15 mouse cellular contexts compared by ENCODE assay signal in genomic region chrX:137424259-137424658, GRCm38 (mm10).
DNase-seq lines count a peak whose midpoint lies in the region; ATAC-seq and TF ChIP-seq lines count a peak whose summit lies in the region.
"Had no signal": no experiment of that assay in that cellular context is flagged by ENCODE, and none has a peak within 500 bp of the region (broad histone marks: within the 10 kb centered on the region; RNA-seq: fewer than 3 reads in every experiment).

No protein-coding gene starts in this region.

- H3K4me2 ChIP-seq in liver, postnatal 0 days (ENCODE audit: low read depth, low read length), result no peak overlapping the region
- no peak overlapping the region for H3K4me2 ChIP-seq in liver, embryonic 11.5 days
- H3K4me2 ChIP-seq: liver, embryonic 15.5 days; midbrain, embryonic 13.5 days had no signal

- DNase-seq in cerebellum, postnatal 10 days, result peak; percentile 8 to 9
- DNase-seq in cerebellum, adult 9-11 months, result no peak
- no peak for DNase-seq in liver, postnatal 0 days
- no peak for DNase-seq in liver, embryonic 11.5 days (ENCODE audit: low spot score)
- peak; percentile 1 for DNase-seq in c-Kit-positive CD71-positive TER-119-negative erythroid progenitor cells, embryonic 14.5 days (ENCODE audit: low read depth)
- peak; percentile 2 for DNase-seq in retina, postnatal 1 day
- no peak for DNase-seq in thymus, postnatal 36 days
- DNase-seq in lung, postnatal 4 days, result no peak
- DNase-seq: B cell, adult 2 months; cerebellum, adult 18-20 months; heart, postnatal 14 days; kidney, postnatal 14 days; thymus, postnatal 4 days had no signal

- no peak overlapping the region for H3K27ac ChIP-seq in liver, postnatal 0 days (ENCODE audit: low read depth)
- no peak overlapping the region for H3K27ac ChIP-seq in liver, embryonic 11.5 days (ENCODE audit: low read depth, low read length)
- H3K27ac ChIP-seq: liver, embryonic 15.5 days; midbrain, embryonic 13.5 days had no signal

- no peaks in the 10 kb centered on the region for H3K27me3 ChIP-seq in liver, postnatal 0 days (ENCODE audit: insufficient read depth, low read length)
- H3K27me3 ChIP-seq in liver, embryonic 11.5 days (replicated peaks; ENCODE audit: control insufficient read depth, insufficient read depth, low read length), result no peaks in the 10 kb centered on the region
- H3K27me3 ChIP-seq: liver, embryonic 15.5 days; midbrain, embryonic 13.5 days had no signal

- no peak for ATAC-seq in liver, postnatal 0 days
- no peak for ATAC-seq in liver, embryonic 11.5 days (replicated peaks; ENCODE audit: low FRiP score)
- ATAC-seq: midbrain, embryonic 13.5 days had no signal

- H3K9ac ChIP-seq in liver, postnatal 0 days (replicated peaks), result no peak overlapping the region
- no peak overlapping the region for H3K9ac ChIP-seq in liver, embryonic 11.5 days (ENCODE audit: low read depth, low read length)
- H3K9ac ChIP-seq: liver, embryonic 15.5 days; midbrain, embryonic 13.5 days had no signal

- TF ChIP-seq EP300 in liver, postnatal 0 days (IDR thresholded peaks at IDR 0.05; ENCODE audit: low read depth), result no peak

- H3K4me3 ChIP-seq in liver, postnatal 0 days (ENCODE audit: low read depth, low read length), result no peak overlapping the region
- no peak overlapping the region for H3K4me3 ChIP-seq in liver, embryonic 11.5 days (ENCODE audit: low read depth, low read length)
- H3K4me3 ChIP-seq: liver, embryonic 15.5 days; midbrain, embryonic 13.5 days had no signal

- WGBS in liver, postnatal 0 days (ENCODE audit: insufficient replicate concordance), result 48% methylated on average over 7 of the region's 7 CpGs
- 57% methylated on average over 7 of the region's 7 CpGs for WGBS in liver, embryonic 11.5 days

- no peaks in the 10 kb centered on the region for H3K36me3 ChIP-seq in liver, postnatal 0 days (replicated peaks; ENCODE audit: insufficient read depth, low read length)
- H3K36me3 ChIP-seq in liver, embryonic 11.5 days (ENCODE audit: control insufficient read depth, insufficient read depth, low read length), result no peaks in the 10 kb centered on the region
- H3K36me3 ChIP-seq: liver, embryonic 15.5 days; midbrain, embryonic 13.5 days had no signal

- no peaks in the 10 kb centered on the region for H3K4me1 ChIP-seq in liver, postnatal 0 days (ENCODE audit: insufficient read depth)
- H3K4me1 ChIP-seq in liver, embryonic 11.5 days (replicated peaks; ENCODE audit: control insufficient read depth, insufficient read depth, low read length), result no peaks in the 10 kb centered on the region
- H3K4me1 ChIP-seq: liver, embryonic 15.5 days; midbrain, embryonic 13.5 days had no signal

- peak; percentile 40 for TF ChIP-seq CTCF in liver, postnatal 0 days (IDR thresholded peaks at IDR 0.05; ENCODE audit: low read depth)

- no peaks in the 10 kb centered on the region for H3K9me3 ChIP-seq in liver, postnatal 0 days (ENCODE audit: low read length)
- no peaks in the 10 kb centered on the region for H3K9me3 ChIP-seq in liver, embryonic 11.5 days (ENCODE audit: control insufficient read depth, low read length)
- H3K9me3 ChIP-seq: liver, embryonic 15.5 days; midbrain, embryonic 13.5 days had no signal

Comparison
In these comparisons a context has a peak if more than half of its experiments do, and no peak if none do; other contexts are left out.
1. DNase-seq: peak in cerebellum, postnatal 10 days (2 of 2), c-Kit-positive CD71-positive TER-119-negative erythroid progenitor cells, embryonic 14.5 days (single experiment) and retina, postnatal 1 day (single experiment); none in cerebellum, adult 9-11 months (single experiment), liver, postnatal 0 days (single experiment), liver, embryonic 11.5 days (single experiment), thymus, postnatal 36 days (0 of 2) and lung, postnatal 4 days (0 of 2).